Mouse (Mus musculus) cerebellum, adult 8-10 months (tissue): Measurements from ENCODE around the gene Hist1h1c.
A peak's percentile ranks its signal among the peaks of the same experiment; 100 is the strongest.
"Not testable (repeated sequence)": the region's sequence is repeated elsewhere in the genome, so short reads cannot be mapped to it uniquely, and the experiment has no call there.

ENCODE experiments used
- DNase-seq: peaks from one replicate; pipeline ENCODE4 v3.0.0; 2022

Gene Hist1h1c

DNA sequence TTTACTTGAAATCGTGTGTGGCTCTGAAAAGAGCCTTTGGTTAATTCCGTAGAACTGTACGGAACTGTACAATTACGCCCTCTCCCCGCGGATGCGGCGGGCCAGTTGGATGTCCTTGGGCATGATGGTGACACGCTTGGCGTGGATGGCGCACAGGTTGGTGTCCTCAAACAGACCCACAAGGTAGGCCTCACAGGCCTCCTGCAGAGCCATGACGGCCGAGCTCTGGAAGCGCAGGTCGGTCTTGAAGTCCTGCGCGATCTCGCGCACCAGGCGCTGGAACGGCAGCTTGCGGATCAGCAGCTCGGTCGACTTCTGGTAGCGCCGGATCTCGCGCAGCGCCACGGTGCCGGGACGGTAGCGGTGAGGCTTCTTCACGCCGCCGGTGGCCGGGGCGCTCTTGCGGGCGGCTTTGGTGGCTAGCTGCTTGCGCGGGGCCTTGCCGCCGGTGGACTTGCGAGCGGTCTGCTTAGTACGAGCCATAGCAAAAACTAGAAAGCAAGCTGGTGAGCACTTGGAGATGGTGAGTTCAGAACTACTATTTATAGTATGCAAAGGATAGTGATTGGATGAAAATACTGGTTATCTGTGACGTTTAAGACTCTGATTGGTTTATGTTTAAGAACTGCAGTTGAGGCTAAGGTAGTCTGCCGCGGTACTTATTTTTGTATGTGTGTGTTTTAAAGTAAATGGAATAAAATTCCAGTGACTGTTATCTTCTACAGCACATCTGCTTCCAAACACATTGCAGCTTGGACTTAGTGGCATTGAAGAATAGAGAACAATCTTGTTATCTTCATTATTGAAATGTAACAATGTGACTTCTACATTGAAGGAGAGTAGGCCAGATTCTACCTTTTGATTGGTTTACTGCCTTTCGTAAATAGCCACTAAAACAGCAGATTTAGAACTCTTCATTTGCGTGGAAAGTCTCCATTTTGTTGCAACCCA lies 23.5 kb downstream of the Hist1h1c start, which contains the start of gene Hist1h3a:
Gene Hist1h3a, minus strand, starts transcription at position 516 of the 951 bp plus-strand sequence.
- DNase-seq, result peak; percentile 56

DNA sequence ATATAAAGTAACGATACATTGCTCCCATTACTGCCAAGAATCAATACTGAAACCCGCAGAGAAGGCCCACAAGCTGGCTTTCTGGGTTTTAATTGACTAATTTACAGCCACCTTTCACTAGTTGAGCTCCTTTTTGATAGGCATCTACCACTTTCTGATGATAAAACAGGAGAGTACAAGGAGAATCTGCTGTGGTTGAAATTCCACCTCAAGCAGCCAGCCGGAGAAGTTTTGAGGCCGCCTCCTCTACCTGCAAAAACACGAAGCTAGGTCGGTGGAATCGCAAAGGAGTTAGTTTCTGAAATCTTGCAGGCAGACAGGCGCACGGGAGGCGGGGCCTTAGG lies 24.6 kb downstream of the Hist1h1c start:
- DNase-seq, result no peak

DNA sequence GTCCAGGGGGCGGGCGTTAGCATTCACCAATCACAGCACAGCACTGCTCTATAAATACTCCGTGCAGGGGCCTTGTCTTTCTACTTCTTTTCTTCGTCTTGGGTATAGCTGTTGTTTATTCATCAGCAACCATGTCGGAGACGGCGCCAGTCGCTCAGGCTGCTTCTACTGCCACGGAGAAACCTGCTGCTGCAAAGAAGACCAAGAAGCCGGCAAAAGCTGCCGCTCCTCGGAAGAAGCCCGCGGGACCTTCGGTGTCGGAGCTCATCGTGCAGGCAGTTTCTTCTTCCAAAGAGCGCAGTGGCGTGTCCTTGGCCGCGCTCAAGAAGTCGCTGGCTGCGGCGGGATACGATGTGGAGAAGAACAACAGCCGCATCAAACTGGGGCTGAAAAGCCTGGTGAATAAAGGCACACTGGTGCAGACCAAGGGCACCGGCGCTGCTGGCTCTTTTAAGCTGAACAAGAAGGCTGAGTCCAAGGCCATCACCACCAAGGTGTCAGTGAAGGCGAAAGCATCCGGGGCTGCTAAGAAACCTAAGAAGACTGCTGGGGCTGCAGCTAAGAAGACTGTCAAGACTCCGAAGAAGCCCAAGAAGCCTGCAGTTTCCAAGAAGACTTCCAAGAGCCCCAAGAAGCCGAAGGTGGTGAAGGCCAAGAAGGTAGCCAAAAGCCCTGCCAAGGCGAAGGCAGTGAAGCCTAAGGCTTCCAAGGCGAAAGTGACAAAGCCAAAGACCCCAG lies 25.1 kb downstream of the Hist1h1c start, which contains the start of gene Hist1h1a:
Gene Hist1h1a, plus strand, starts transcription at position 81 of the 738 bp plus-strand sequence.
- peak; percentile 72 for DNase-seq

DNA sequence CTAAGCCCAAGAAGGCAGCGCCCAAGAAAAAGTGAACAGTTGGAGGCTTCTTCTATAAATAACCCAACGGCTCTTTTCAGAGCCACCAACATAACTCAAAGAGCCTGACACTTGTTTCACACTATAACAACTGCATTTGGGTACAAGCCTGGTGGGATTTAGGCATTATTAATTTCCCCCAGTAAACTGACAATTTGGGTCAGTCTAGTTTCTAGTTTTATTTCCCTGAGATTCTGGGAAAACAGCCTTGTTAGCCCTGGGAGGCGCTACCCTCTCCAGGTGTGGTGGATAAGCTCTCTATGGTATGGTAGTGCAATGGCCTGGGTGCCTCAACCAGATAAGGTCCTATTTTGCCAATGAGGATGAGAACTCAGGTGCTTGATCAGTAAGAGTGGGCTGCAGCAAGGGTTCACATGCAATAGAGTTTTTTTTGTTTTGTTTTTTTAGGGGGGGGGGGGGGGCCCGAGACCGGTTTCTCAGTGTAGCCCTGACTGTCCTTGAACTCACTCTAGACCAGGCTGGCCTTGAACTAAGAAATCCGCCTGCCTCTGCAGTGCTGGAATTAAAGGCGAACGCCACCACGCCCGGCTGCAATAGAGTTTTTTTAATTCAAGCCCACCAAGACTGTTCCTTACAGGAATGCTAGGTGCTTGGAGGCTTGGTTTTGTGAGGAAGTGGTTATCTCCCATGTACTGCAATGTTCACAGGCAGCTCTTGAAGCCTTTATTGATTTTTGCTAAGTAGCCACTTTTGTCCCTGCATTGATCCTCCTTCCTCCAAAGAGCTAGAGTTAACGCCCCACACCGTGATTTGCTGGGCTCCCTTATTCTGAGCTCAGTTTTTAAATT lies 25.9 kb downstream of the Hist1h1c start:
- DNase-seq, result no peak

DNA sequence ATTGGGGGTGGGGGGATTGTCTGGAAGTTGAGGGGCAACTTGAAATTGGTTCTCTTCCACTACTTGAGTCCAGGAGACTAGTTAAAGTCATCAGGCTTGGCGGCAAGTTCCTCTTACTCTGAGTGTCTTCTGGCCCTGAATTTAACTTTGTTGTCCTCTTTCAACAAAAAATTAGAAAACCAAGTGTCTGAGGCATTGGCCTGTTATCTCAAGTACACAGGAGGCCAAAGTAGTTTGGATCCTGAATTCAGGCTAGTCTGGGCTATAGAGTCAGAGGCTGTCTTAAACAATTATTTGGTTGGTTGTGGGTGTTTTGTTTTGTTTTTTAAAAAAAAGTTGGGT lies 26.5 kb downstream of the Hist1h1c start:
- no peak for DNase-seq

GRCm38 (mm10) chr13:23766772-23767171 lies 28.2 kb downstream of the Hist1h1c start:
- no peak for DNase-seq

DNA sequence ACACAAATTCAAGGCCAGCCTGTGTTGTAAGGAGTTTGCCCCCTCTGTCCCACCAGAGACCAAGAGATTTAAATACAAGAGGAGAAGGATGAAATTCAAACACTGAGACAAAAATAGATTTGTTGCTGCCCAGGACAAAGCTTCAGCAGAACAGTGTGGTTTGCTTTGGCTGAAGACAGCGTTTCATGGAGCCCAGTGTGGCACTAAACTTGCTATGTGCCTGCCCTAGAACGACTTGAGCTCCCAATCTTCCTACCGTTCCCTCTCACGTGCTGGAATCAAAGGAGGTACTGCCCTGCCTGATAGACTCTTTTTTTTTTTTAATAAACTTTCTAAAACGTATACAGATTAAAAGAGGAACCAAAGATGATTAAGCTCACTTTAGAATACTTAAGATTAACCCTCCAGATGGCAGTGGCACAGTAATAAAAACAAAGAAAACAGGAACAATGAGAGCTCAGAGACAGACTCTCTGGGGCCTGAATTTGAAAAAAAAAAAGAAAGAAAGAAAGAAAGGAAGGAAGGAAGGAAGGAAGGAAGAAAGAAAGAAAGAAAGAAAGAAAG lies 30.3 kb downstream of the Hist1h1c start:
- DNase-seq, result no peak

GRCm38 (mm10) chr13:23769613-23770012 lies 31.0 kb downstream of the Hist1h1c start, which contains the start of gene Trim38:
Trim38 (plus strand) TSS chr13:23769913.
- DNase-seq, result not testable (repeated sequence)

DNA sequence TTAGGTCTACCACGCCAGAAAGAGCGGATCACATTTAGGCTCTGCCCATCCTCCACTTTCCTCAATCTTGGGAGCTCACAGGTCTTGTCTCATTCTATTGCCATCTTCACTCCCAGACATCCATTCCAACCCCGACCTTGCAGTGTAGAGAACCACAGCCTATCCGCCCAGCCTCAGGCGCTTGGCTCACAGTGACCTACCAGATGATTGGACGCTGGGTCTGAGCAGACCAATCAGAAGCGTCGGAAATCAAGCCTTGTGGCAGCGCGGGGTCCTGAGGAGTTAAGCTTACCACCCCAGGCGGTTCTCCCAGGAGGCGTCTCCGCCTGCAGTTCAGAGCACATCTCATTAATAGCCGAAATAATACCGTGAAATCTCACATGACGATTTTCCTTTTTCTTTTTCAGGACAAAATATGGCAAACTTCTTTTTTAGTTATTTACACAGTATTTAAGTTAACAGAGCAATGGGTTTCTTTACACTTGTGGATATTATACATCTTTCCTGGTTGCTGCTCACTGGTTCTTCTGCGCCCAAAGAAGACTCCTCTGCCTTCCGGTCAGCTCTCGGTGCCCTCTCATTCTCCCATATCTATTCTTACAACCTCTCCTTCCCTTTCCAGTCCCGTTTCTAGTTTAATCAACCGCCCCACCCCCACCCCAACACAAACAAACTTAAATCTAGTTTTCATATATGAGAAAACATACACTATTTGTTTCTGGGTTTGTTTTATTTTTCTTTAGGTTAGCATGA lies 34.1 kb downstream of the Hist1h1c start:
- DNase-seq, result no peak

- DNase-seq, result no peak
Measured at GRCm38 (mm10) chr13:23778339-23778738, 39.7 kb downstream of the Hist1h1c start.

DNA sequence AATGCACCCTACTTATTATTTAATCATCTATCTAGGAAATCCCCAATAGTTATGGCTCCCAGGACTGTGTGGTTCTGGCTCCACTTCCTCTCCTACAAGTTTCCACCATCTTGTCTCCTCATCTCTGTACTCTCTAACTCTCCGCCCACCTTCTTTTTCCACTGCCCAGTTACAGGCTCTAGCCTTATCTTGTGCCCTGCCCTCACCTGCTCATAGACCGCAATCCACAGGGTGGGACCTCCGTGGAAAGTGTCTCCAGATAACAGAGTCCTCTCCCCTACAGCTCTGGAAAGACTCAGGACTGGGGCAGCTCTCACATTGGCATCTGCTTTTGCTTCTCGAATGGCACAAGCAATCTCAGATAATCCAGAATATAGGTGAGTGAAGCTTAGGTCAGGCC lies 40.4 kb downstream of the Hist1h1c start:
- DNase-seq, result no peak
